Mouse (Mus musculus) kidney, embryonic 16.5 days (tissue): ENCODE data around the gene Crxos. TPM values are rescaled to one million over a fixed set of nuclear protein-coding genes. Genes with fewer than 3 reads are reported as not detected.

ENCODE experiments used
- ATAC-seq: fragments of 200-750 bp; cut with Nextera tagmentation; 2 replicates; pipeline ENCODE4 v1.8.0; 2017; ENCODE audit warnings: moderate TSS enrichment; ENCODE audit not compliant: low FRiP score, low TSS enrichment
- H3K27ac ChIP-seq: fragments of 300-500 bp; sonication (generic); 2 replicates; pipeline ENCODE4 v1.5.1; 2014; ENCODE audit warnings: low read length
- H3K27me3 ChIP-seq: fragments of 300-500 bp; sonication (generic); 2 replicates; pipeline ENCODE4 v1.6.1; 2014; ENCODE audit warnings: low read length, control low read depth, mixed read lengths; ENCODE audit not compliant: insufficient read depth
- H3K36me3 ChIP-seq: fragments of 300-500 bp; sonication (generic); 2 replicates; pipeline ENCODE4 v1.6.1; 2014; ENCODE audit warnings: low read length, control low read depth, mixed read lengths; ENCODE audit not compliant: insufficient read depth
- H3K4me1 ChIP-seq: fragments of 300-500 bp; sonication (generic); 2 replicates; pipeline ENCODE4 v1.6.1; 2014; ENCODE audit warnings: low read length, control low read depth, mixed read lengths; ENCODE audit not compliant: insufficient read depth
- H3K4me2 ChIP-seq: fragments of 300-500 bp; sonication (generic); replicated peaks from 2 replicates; pipeline ENCODE4 v1.6.1; 2014; ENCODE audit warnings: low read depth, low read length
- H3K4me3 ChIP-seq: fragments of 300-500 bp; sonication (generic); 2 replicates; pipeline ENCODE4 v1.5.1; 2014; ENCODE audit warnings: mild to moderate bottlenecking, low read length
- H3K9ac ChIP-seq: fragments of 300-500 bp; sonication (generic); replicated peaks from 2 replicates; pipeline ENCODE4 v1.6.1; 2014; ENCODE audit warnings: low read length
- H3K9me3 ChIP-seq: fragments of 300-500 bp; sonication (generic); 2 replicates; pipeline ENCODE4 v1.6.1; 2016; ENCODE audit warnings: low read length, control low read depth
- WGBS: fragments of 180-500 bp; shearing (Covaris S2); extraction: QIAGEN DNeasy Blood & Tissue Kit; methylation state at CpG from one replicate; pipeline ENCODE4 v1.1.7; 2014; 5-methylcytosine and 5-hydroxymethylcytosine counted together
- polyA plus RNA-seq: library from polyadenylated mRNA; unstranded; fragments of >200 nt; fragmentation: Nextera tagmentation; extraction: Ambion mirVana; gene quantifications from 2 replicates; pipeline ENCODE4 v1.2.1, GENCODE M21; 2015

The Crxos gene
- not detected in 2 replicates for polyA plus RNA-seq

DNA sequence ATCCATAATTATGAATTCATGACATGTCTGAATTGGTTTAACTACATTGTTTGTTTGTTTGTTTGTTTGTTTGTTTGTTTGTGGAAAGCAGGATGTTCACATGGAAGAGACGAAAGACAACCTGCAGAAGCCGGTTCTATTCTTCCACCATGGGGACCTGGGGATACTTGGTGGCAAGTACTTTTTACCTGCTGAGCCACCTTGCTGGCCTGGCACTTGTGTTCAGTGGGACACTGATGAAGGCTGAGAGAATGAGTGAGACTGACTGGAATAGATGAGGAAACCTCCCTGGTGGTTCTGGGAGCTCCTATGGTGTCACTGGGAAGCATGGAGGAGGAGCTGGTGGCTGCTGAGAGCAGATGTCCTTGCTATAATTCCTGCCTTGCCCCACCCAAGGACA, at the start of gene Crxos:
Gene Crxos (plus strand): TSS at position 301 of the 400 bp plus-strand sequence.
- Histone ChIP-seq H3K9ac (no peak within 1 kb of the TSS), H3K9me3 (no peaks in the 10 kb centered on the region), H3K4me3 (no peak within 1 kb of the TSS), H3K27ac (no peak within 1 kb of the TSS), H3K36me3 (no peaks in the 10 kb centered on the region), H3K4me1 (no peaks in the 10 kb centered on the region), H3K4me2 (no peak within 1 kb of the TSS), H3K27me3 (no peaks in the 10 kb centered on the region)
- 85% methylated on average over 2 of the region's 2 CpGs for WGBS
- ATAC-seq = no peak

DNA sequence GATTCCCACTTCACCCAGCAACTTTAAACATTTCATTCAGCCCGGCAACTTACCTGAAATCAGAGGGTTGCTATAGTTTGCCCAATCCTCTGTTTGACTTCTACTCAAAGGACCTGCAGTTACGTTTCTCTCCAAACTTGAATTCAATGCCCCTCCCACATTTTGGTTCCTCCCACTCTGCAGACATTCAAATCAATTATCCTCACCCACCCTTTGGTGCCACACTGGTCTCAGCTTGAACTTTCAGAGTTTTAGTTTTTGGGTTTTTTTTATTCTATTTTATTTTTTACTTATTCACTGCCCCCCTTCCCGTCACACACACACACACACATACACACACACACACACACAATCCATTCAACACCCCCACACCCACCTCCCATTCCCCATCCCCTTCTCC, 42.8 kb upstream of the Crxos start, which contains the start of gene Obox6:
Gene Obox6 (minus strand): TSS at position 101 of the 400 bp plus-strand sequence.
- H3K9ac ChIP-seq = no peak within 1 kb of the TSS
- H3K9me3 ChIP-seq = peaks cover 30% of the 10 kb centered on the region
- no peak within 1 kb of the TSS for H3K27ac ChIP-seq
- H3K4me1 ChIP-seq = no peaks in the 10 kb centered on the region
- H3K4me3 ChIP-seq = no peak within 1 kb of the TSS
- ATAC-seq = no peak
- no peak within 1 kb of the TSS for H3K4me2 ChIP-seq
- 86% methylated on average over 3 of the region's 3 CpGs for WGBS
- H3K36me3 ChIP-seq = no peaks in the 10 kb centered on the region
- no peaks in the 10 kb centered on the region for H3K27me3 ChIP-seq

DNA sequence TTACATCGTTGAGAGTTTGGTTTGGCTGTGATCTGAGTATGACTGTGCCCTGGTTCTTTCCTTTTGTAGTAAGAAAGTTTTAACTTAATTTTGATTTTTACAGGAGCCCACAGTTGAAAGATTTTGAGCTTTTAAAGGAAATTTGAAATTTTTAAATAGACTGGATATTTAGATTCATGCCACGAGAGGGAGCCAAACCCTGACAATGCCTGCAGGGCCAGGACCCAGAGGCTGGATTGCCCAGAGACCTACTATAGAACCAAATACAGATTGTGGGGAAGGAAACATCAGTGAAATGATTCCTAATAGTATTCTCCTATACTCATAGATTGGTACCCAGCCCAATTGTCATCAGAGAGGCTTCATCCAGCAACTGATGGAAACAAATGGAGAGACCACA, 22.8 kb upstream of the Crxos start:
- H3K9ac ChIP-seq = no peak overlapping the region
- WGBS = 44% methylated on average over 2 of the region's 2 CpGs
- no peaks in the 10 kb centered on the region for H3K9me3 ChIP-seq
- H3K4me1 ChIP-seq = no peaks in the 10 kb centered on the region
- H3K4me2 ChIP-seq = no peak overlapping the region
- ATAC-seq = no peak
- no peaks in the 10 kb centered on the region for H3K27me3 ChIP-seq
- H3K27ac ChIP-seq = no peak overlapping the region
- H3K4me3 ChIP-seq = no peak overlapping the region
- no peaks in the 10 kb centered on the region for H3K36me3 ChIP-seq

DNA sequence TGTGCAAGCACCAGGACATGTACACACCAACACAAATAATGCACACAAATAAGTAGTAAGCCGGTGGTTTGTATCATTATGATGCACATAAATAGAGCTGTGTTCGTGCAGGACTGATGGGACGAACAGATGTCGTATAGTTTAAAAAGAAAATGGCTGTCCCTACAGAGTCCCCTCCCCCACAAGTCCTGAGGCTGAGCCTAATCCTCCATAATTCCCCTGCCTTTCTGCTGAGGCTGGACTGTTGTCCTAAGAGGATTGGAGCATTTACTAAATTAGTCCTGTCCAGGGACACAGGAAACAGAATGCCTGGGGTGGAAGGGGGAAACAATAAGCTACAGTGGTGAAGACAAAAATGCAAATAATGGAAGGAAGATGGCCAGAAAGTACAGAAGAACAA, 18.3 kb upstream of the Crxos start:
- Histone ChIP-seq H3K4me3 (no peak overlapping the region), H3K9me3 (no peaks in the 10 kb centered on the region), H3K27me3 (no peaks in the 10 kb centered on the region), H3K27ac (no peak overlapping the region), H3K9ac (no peak overlapping the region), H3K4me1 (no peaks in the 10 kb centered on the region), H3K36me3 (no peaks in the 10 kb centered on the region), H3K4me2 (no peak overlapping the region)
- no peak for ATAC-seq
- 84% methylated on average over 4 of the region's 4 CpGs for WGBS

DNA sequence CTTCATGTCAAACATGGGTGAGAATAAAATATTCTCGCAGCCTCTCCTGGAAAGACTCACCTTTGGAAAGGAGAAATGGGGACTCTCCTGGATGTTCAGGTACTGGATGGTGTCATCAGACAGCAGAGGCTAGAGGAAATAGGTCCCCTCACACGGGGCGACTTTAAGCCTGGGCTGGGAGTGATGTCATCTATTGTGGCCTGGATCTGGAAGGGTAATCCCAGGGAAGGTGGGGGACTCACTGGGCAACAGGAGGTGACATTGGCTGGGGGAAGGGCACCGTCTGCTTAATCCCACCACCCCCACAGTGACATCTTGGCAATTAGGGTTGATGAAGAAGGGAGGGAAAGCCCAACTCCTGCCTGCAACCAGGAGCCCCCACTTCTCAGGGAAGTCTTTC, 2.7 kb upstream of the Crxos start, which contains the start of gene Crx:
Gene Crx (minus strand): TSS at position 213 of the 400 bp plus-strand sequence.
- 46% methylated on average over 4 of the region's 4 CpGs for WGBS
- no peaks in the 10 kb centered on the region for H3K9me3 ChIP-seq

DNA sequence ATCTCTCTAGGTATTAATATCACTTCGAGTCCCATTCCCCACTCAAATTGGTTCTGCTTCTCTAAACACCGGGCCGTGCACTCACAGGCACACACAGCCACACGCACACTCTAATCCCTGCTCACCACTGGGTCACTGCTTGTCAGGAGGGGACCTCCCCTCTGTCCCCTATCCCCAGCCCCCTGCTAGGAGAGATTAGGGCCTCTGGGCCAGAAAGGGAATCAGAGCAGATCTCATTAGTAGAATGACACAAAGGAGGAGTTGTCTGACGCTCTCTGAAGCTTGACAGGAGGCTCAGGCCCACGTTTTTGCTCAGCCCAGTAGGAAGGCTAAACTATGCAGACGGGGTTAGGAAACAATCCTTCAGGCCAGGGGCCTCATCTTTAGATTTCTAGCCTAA, 1.0 kb upstream of the Crxos start:
- H3K4me1 ChIP-seq = no peaks in the 10 kb centered on the region
- 0 out of 2 replicates have a peak, but pooled peaks have one; percentile 54 for ATAC-seq
- H3K27ac ChIP-seq = no peak overlapping the region
- H3K27me3 ChIP-seq = no peaks in the 10 kb centered on the region
- H3K4me2 ChIP-seq = no peak overlapping the region
- no peaks in the 10 kb centered on the region for H3K9me3 ChIP-seq
- no peaks in the 10 kb centered on the region for H3K36me3 ChIP-seq
- no peak overlapping the region for H3K4me3 ChIP-seq
- 18% methylated on average over 7 of the region's 7 CpGs for WGBS
- no peak overlapping the region for H3K9ac ChIP-seq

More for the DNA sequence above, 2.7 kb upstream of the Crxos start, which contains the start of gene Crx:
- Histone ChIP-seq H3K27me3 (no peaks in the 10 kb centered on the region), H3K4me2 (no peak within 1 kb of the TSS), H3K9ac (no peak within 1 kb of the TSS), H3K4me3 (no peak within 1 kb of the TSS), H3K36me3 (no peaks in the 10 kb centered on the region), H3K27ac (no peak within 1 kb of the TSS), H3K4me1 (no peaks in the 10 kb centered on the region)
- ATAC-seq = no peak

DNA sequence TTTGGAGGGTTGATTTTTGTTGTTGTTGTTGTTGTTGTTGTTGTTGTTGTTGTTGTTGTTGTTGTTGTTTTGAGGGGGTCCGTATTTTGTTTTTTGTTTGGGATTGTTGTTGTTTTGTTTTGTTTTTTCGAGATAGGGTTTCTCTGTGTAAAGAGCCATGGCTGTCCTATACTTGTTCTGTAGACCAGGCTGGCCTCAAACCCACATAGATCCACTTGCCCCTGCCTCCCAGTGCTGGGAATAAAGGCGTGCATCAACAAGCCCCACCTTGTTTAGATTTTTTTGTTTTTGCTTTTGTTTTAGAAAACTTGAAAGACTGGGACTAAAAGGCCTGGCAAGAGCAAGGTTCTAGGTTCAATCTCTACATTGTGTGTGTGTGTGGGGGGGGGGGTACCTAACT, 586 bp upstream of the Crxos start:
- no peaks in the 10 kb centered on the region for H3K4me1 ChIP-seq
- WGBS = 77% methylated on average over 3 of the region's 3 CpGs
- no peaks in the 10 kb centered on the region for H3K27me3 ChIP-seq
- H3K4me2 ChIP-seq = no peak overlapping the region
- ATAC-seq = no peak
- no peak overlapping the region for H3K27ac ChIP-seq
- no peak overlapping the region for H3K9ac ChIP-seq
- H3K9me3 ChIP-seq = no peaks in the 10 kb centered on the region
- H3K4me3 ChIP-seq = no peak overlapping the region
- no peaks in the 10 kb centered on the region for H3K36me3 ChIP-seq

DNA sequence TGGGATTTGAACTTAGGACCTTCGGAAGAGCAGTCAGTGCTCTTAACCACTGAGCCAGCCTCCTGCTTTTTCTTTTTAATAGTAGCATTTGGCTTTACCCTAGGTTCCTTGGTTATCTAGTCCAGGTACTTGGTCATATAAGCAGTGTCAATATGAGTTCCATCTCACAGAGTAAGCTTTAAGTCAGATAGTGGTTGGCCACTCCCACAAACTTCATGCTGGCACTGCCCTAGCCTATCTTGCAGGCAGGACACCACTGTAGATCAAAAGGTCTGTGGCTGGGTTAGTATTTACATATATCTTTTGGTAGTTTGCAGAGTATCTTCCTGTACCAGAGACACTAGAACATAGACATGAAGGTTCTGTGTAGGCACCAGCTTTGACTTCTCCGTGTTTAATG, 1.7 kb downstream of the Crxos start:
- H3K36me3 ChIP-seq = no peaks in the 10 kb centered on the region
- no peak for ATAC-seq
- H3K9me3 ChIP-seq = no peaks in the 10 kb centered on the region
- H3K4me2 ChIP-seq = no peak overlapping the region
- H3K4me3 ChIP-seq = no peak overlapping the region
- 88% methylated on average over 2 of the region's 2 CpGs for WGBS
- H3K9ac ChIP-seq = no peak overlapping the region
- no peak overlapping the region for H3K27ac ChIP-seq
- no peaks in the 10 kb centered on the region for H3K4me1 ChIP-seq
- H3K27me3 ChIP-seq = no peaks in the 10 kb centered on the region

DNA sequence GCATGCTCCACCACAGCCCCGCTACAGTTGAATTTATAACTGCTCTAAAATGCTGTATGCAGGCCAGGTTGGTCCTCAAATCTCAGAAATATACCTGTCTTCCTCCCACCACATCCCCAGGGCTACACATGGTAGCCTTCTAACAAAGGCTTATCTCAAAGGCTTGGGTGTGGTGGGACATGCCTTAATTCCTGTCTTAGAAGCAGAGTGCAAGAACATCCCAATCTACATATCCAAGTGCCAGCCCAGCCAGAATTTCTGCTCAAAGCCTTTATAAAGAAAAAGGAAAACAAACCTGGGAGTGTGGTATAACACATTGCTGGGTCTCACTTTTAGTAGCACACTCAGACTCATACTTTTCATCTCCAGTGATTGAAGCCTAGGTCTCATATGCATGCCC, 11.8 kb downstream of the Crxos start:
- ATAC-seq = no peak
- H3K9ac ChIP-seq = no peak overlapping the region
- no peak overlapping the region for H3K4me2 ChIP-seq
- no peaks in the 10 kb centered on the region for H3K4me1 ChIP-seq
- H3K27me3 ChIP-seq = no peaks in the 10 kb centered on the region
- H3K27ac ChIP-seq = no peak overlapping the region
- H3K36me3 ChIP-seq = no peaks in the 10 kb centered on the region
- 70% methylated on average over 1 of the region's 1 CpGs for WGBS
- no peaks in the 10 kb centered on the region for H3K9me3 ChIP-seq
- no peak overlapping the region for H3K4me3 ChIP-seq

DNA sequence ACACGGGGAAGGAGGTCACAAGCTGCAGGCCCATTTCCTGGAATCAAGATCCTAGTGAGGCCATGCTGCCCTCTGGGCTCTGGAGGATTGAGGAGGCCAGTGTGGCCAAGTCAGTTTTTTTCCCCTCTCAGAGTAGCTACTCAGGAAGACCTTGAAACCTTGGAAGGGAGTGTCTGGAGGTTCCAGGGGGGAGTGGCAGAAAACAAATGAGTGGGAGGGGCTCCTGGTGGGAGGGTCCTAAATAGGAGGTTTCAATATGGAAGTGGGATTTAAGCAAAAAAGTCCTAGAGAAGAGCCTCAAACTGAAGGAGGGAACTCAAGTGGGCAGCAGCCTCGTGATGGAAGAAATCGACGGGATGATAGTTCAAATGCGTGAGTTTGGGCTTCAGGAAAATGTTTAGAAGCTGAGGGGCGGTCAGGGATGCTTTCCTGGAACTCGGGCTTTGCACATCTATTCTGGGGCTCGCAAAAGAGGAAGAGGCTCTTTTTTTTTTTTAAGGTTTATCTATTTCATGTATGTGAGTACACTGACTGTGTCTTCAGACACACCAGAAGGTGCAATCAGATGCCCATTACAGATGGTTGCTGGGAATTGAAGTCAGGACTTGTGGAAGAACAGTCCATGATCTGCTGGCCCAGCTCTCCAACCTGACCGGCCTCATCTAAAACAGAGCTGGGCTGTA, 19.1 kb downstream of the Crxos start:
- no peak for ATAC-seq
- H3K4me3 ChIP-seq = no peak overlapping the region
- no peak overlapping the region for H3K4me2 ChIP-seq
- no peaks in the 10 kb centered on the region for H3K9me3 ChIP-seq
- H3K9ac ChIP-seq = no peak overlapping the region
- 78% methylated on average over 9 of the region's 9 CpGs for WGBS
- H3K36me3 ChIP-seq = no peaks in the 10 kb centered on the region
- no peak overlapping the region for H3K27ac ChIP-seq
- no peaks in the 10 kb centered on the region for H3K27me3 ChIP-seq
- H3K4me1 ChIP-seq = no peaks in the 10 kb centered on the region
